Mouse (Mus musculus) lung, embryonic 15.5 days (tissue): Measurements from ENCODE around the gene Slc45a3. TPM values are rescaled to one million over a fixed set of nuclear protein-coding genes. Genes with fewer than 3 reads are reported as not detected.

Experiments used
- ATAC-seq: fragments of 200-750 bp; cut with Nextera tagmentation; 2 replicates; pipeline ENCODE4 v1.8.0; 2017; ENCODE audit warnings: moderate number of reproducible peaks, borderline replicate concordance; ENCODE audit not compliant: low FRiP score, low TSS enrichment; ENCODE audit errors: extremely low read depth
- H3K27ac ChIP-seq: fragments of 300-500 bp; sonication (generic); 2 replicates; pipeline ENCODE4 v1.5.1; 2015; ENCODE audit warnings: moderate library complexity, mild to moderate bottlenecking, inconsistent platforms
- H3K27me3 ChIP-seq: fragments of 300-500 bp; sonication (generic); 2 replicates; pipeline ENCODE4 v1.6.1; 2015; ENCODE audit warnings: inconsistent platforms
- H3K36me3 ChIP-seq: fragments of 300-500 bp; sonication (generic); 2 replicates; pipeline ENCODE4 v1.6.1; 2015; ENCODE audit warnings: inconsistent platforms
- H3K4me1 ChIP-seq: fragments of 300-500 bp; sonication (generic); 2 replicates; pipeline ENCODE4 v1.6.1; 2015; ENCODE audit warnings: inconsistent platforms
- H3K4me2 ChIP-seq: fragments of 300-500 bp; sonication (generic); 2 replicates; pipeline ENCODE4 v1.6.1; 2015; ENCODE audit warnings: inconsistent platforms, mild to moderate bottlenecking, moderate library complexity
- H3K4me3 ChIP-seq: fragments of 300-500 bp; sonication (generic); 2 replicates; pipeline ENCODE4 v1.5.1; 2015; ENCODE audit warnings: mild to moderate bottlenecking, inconsistent platforms
- H3K9ac ChIP-seq: fragments of 300-500 bp; sonication (generic); 2 replicates; pipeline ENCODE4 v1.6.1; 2015; ENCODE audit warnings: inconsistent platforms
- H3K9me3 ChIP-seq: fragments of 300-500 bp; sonication (generic); 2 replicates; pipeline ENCODE4 v1.6.1; 2016; ENCODE audit warnings: inconsistent platforms
- WGBS: fragments of 180-500 bp; shearing (Covaris S2); methylation state at CpG from one replicate; pipeline ENCODE4 v1.1.7; 2015; 5-methylcytosine and 5-hydroxymethylcytosine counted together
- polyA plus RNA-seq: library from polyadenylated mRNA; unstranded; fragments of >200 nt; fragmentation: Nextera tagmentation; extraction: Ambion mirVana; gene quantifications from 2 replicates; pipeline ENCODE4 v1.2.1, GENCODE M21; 2015

Gene Slc45a3
- polyA plus RNA-seq, 1 experiment from 2014 or later: 2.7 TPM

DNA sequence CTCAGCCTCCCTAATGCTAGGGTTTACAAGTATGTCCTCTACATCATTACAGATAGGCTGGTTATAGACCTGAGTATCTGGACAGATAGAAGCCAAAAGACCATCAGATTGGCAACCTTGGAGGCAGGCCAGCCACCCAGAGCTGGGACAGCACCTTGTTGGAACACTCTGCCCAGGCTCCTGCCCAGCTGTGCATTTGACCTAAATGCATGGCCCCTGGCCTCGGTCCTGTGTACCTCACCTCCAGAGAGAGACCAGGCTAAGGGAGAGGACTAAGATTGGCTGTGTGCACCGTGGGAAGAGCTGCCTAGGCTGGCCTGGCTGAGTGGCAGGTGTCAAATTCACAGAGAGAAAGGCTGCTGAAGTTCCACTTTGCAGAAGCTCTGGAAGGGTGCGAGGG lies 5.8 kb downstream of the Slc45a3 start:
- H3K9me3 ChIP-seq: no peaks in the 10 kb centered on the region
- H3K4me3 ChIP-seq: no peak overlapping the region
- H3K9ac ChIP-seq: no peak overlapping the region
- peaks cover 26% of the 10 kb centered on the region for H3K27me3 ChIP-seq
- no peak overlapping the region for H3K4me2 ChIP-seq
- ATAC-seq: no peak
- H3K4me1 ChIP-seq: peaks cover 29% of the 10 kb centered on the region
- H3K27ac ChIP-seq: no peak overlapping the region
- WGBS: 40% methylated on average over 3 of the region's 3 CpGs
- H3K36me3 ChIP-seq: no peaks in the 10 kb centered on the region

DNA sequence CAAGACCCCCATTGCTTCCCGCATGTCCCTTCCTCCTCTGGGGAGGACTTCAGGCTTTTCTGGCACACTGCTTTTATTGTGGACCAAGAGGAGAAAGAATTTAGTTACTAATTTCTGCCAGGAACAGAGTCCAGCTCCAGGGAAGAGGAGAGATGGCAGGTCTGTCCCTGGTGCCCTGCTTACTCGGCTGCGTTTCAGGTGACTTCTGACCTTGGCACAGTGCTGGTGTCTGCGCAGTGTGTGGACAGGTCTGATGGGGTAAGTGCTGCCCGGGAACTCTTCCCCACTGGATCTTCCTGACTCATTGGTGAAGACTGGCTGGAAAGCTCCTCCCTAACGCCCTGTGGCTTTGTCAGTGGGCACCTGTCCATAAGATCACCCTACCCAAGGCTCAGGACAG lies 6.2 kb downstream of the Slc45a3 start:
- WGBS: 62% methylated on average over 6 of the region's 6 CpGs
- Histone ChIP-seq H3K36me3 (no peaks in the 10 kb centered on the region), H3K9ac (no peak overlapping the region), H3K4me3 (no peak overlapping the region), H3K27ac (no peak overlapping the region), H3K27me3 (peaks cover 22% of the 10 kb centered on the region), H3K4me2 (no peak overlapping the region), H3K4me1 (peaks cover 25% of the 10 kb centered on the region), H3K9me3 (no peaks in the 10 kb centered on the region)
- no peak for ATAC-seq

GRCm38 (mm10) chr1:131969825-131970224 lies 7.1 kb downstream of the Slc45a3 start:
- no peak overlapping the region for H3K9ac ChIP-seq
- no peak overlapping the region for H3K27ac ChIP-seq
- H3K27me3 ChIP-seq: peaks cover 14% of the 10 kb centered on the region

GRCm38 (mm10) chr1:131970322-131970660 lies 7.5 kb downstream of the Slc45a3 start:
- H3K4me2 ChIP-seq: peak overlapping the region; percentile 23; the same call in 1 of the 2 replicates
- 44% methylated on average over 5 of the region's 5 CpGs for WGBS

More at GRCm38 (mm10) chr1:131969825-131970224, 7.1 kb downstream of the Slc45a3 start:
- H3K36me3 ChIP-seq: no peaks in the 10 kb centered on the region
- peaks cover 24% of the 10 kb centered on the region for H3K4me1 ChIP-seq
- no peak overlapping the region for H3K4me2 ChIP-seq
- no peak overlapping the region for H3K4me3 ChIP-seq
- H3K9me3 ChIP-seq: no peaks in the 10 kb centered on the region
- ATAC-seq: no peak
- 36% methylated on average over 4 of the region's 4 CpGs for WGBS

DNA sequence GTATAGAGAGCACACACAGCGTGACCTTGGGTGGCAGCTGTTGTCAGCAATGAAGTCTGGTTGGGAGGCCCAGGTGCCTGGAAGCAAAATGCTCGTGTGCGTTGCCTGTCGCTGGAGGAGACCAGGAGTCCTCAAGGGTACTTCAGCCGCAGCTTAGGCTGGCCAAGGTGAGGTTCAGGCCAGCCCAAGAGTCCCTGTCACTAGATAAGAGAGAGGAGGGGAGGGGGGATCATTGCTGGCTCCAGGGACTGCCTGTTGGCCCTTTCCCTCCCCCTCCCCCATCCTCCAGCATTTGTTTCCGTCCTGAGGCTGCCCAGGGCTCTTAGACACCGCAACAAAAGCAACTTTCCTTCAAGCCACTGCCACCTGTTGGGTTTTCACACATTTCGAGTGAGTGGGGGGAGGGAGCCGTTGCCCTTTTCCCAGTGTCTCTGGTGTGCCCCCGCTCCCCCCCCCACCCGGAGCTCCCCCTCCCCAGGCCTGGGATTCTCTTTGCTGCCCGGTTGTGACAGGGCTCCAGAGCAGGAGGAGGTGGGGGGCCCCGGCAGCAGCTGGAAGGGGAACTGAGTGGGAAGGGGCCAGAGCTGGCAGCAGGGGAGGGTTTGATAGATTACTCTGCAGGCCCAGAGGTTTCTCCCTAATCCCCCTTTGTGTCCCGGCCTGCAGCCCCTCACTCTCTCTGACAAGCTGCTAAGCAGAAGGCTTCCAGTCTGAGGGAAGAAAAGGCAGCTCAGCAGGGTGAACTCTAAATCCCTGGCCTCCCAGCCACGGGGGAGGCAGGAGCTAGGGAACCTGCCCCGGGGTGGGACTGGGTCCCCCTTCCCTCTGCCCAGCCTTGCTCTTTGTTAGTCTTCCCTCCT lies 8.1 kb downstream of the Slc45a3 start:
- Histone ChIP-seq H3K4me3 (no peak overlapping the region), H3K9me3 (no peaks in the 10 kb centered on the region), H3K27ac (0 out of 2 replicates have a peak overlapping the region, but pooled peaks have one; percentile 26), H3K27me3 (0 out of 2 replicates have a peak, but pooled peaks cover 5% of the 10 kb centered on the region), H3K9ac (no peak overlapping the region), H3K4me1 (peaks cover 24% of the 10 kb centered on the region), H3K4me2 (peak overlapping the region; percentile 23; the same call in 1 of the 2 replicates), H3K36me3 (no peaks in the 10 kb centered on the region)
- ATAC-seq: no peak
- 13% methylated on average over 16 of the region's 16 CpGs for WGBS

More at GRCm38 (mm10) chr1:131970322-131970660, 7.5 kb downstream of the Slc45a3 start:
- H3K27me3 ChIP-seq: peaks cover 10% of the 10 kb centered on the region; the same call in 1 of the 2 replicates
- no peak overlapping the region for H3K9ac ChIP-seq
- H3K4me3 ChIP-seq: no peak overlapping the region
- ATAC-seq: no peak
- no peaks in the 10 kb centered on the region for H3K9me3 ChIP-seq
- no peaks in the 10 kb centered on the region for H3K36me3 ChIP-seq
- H3K27ac ChIP-seq: 0 out of 2 replicates have a peak overlapping the region, but pooled peaks have one; percentile 26
- H3K4me1 ChIP-seq: peaks cover 24% of the 10 kb centered on the region

- Histone ChIP-seq H3K27ac (no peak overlapping the region), H3K4me1 (peaks cover 24% of the 10 kb centered on the region), H3K9me3 (no peaks in the 10 kb centered on the region), H3K27me3 (no peaks in the 10 kb centered on the region), H3K4me3 (no peak overlapping the region), H3K4me2 (no peak overlapping the region; the same call in 1 of the 2 replicates), H3K9ac (0 out of 2 replicates have a peak overlapping the region, but pooled peaks have one; percentile 3), H3K36me3 (no peaks in the 10 kb centered on the region)
- ATAC-seq: no peak
- 36% methylated on average over 15 of the region's 15 CpGs for WGBS
Observed at GRCm38 (mm10) chr1:131971771-131972497, 9.2 kb downstream of the Slc45a3 start.

DNA sequence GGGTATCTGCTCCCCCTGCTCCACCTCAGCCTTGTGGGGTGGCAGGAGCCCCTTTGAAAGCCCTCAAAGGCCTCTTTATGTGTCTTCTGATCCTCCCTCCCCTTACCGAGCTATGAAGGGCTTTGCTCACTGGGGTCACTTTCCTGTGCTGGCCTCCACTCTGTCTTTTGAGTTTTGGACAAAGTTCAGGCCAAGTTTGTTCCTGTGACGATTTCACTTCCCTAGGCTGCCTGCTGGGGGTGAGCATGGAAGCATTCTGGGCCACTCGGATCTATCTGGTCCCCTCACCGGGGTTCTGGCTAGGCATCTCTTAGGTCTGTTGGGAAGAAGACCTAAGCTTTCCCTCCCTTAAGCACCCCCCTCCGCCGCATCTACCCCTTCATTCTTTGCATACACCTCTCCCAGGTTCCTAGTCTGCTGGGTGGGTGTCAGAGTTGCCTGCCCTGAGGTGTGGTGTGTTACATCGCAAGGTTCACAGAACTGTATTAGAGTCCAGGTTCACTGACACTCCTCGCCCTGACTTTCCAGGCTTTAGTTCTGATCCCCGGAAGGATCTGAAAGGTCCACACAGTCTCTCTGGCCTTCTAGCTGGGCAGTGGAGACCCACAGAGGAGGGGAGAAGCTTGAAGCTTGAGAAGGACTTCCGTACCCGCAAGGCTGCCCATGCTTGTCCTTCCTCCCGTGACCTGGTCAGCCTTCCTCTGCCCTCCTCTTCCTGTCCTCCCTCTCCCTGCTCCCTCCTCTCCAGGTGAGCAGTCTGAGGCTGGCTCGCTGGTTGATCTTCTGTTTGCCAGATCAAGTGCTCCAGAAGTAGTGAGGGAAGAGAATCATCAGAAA lies 9.9 kb downstream of the Slc45a3 start:
- H3K27me3 ChIP-seq: no peaks in the 10 kb centered on the region
- no peaks in the 10 kb centered on the region for H3K9me3 ChIP-seq
- no peak overlapping the region for H3K27ac ChIP-seq
- peaks cover 24% of the 10 kb centered on the region for H3K4me1 ChIP-seq
- no peaks in the 10 kb centered on the region for H3K36me3 ChIP-seq
- H3K4me3 ChIP-seq: no peak overlapping the region
- ATAC-seq: no peak
- no peak overlapping the region; the same call in 1 of the 2 replicates for H3K4me2 ChIP-seq
- 37% methylated on average over 13 of the region's 13 CpGs for WGBS
- no peak overlapping the region for H3K9ac ChIP-seq

DNA sequence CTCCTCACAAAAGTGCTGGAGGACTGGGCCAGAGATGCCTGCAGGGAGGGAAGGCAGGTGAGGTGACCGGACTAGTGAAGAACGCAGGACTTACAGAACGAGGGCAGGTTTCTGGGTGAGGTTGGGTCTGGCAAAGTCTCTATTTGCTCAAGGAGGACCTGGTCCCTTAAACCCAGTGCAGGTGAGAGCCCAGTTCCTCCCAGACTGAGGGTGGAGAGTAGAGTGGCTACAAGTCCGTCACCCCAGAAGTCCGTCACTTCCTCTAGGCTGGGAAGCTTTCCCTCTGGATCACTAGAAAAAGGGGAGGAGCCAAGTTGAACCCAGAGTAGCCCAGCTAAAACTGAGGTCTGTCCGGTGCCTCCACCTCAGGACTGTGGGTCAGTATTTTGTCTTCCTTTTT lies 11.2 kb downstream of the Slc45a3 start:
- H3K9me3 ChIP-seq: no peaks in the 10 kb centered on the region
- no peak overlapping the region for H3K9ac ChIP-seq
- H3K36me3 ChIP-seq: no peaks in the 10 kb centered on the region
- WGBS: 52% methylated on average over 6 of the region's 6 CpGs
- H3K27ac ChIP-seq: no peak overlapping the region
- no peak overlapping the region for H3K4me2 ChIP-seq
- ATAC-seq: no peak
- no peak overlapping the region for H3K4me3 ChIP-seq
- H3K27me3 ChIP-seq: no peaks in the 10 kb centered on the region
- peaks cover 24% of the 10 kb centered on the region for H3K4me1 ChIP-seq

GRCm38 (mm10) chr1:131976886-131977285 lies 14.1 kb downstream of the Slc45a3 start:
- no peak overlapping the region for H3K4me3 ChIP-seq
- H3K9me3 ChIP-seq: no peaks in the 10 kb centered on the region
- H3K27ac ChIP-seq: no peak overlapping the region
- H3K9ac ChIP-seq: no peak overlapping the region
- ATAC-seq: no peak
- peaks cover 8% of the 10 kb centered on the region for H3K4me1 ChIP-seq
- H3K27me3 ChIP-seq: no peaks in the 10 kb centered on the region
- no peaks in the 10 kb centered on the region for H3K36me3 ChIP-seq
- 72% methylated on average over 5 of the region's 5 CpGs for WGBS
- H3K4me2 ChIP-seq: no peak overlapping the region

DNA sequence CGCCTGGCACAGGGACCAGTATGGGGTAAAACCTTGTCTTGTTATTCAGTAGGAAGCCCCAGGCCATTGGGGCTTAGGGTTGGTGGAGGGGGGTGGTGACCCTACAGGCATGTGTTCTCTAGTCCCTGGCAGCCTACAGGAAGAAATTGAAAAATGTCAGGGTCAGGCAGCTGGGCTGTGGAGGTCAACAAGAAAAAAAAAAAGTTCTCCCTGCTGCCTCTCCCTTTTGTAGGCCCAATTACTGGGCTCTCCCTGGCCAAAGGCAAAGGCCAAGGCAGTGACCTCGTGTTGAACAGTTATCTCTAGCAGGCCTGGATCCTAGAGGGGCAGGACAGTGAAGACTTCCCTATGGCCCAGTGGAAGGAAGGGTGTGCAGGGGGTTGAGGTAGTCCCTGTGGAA lies 17.7 kb downstream of the Slc45a3 start:
- Histone ChIP-seq H3K27ac (no peak overlapping the region), H3K4me2 (no peak overlapping the region), H3K4me3 (no peak overlapping the region), H3K4me1 (no peaks in the 10 kb centered on the region), H3K36me3 (no peaks in the 10 kb centered on the region), H3K9ac (no peak overlapping the region), H3K9me3 (no peaks in the 10 kb centered on the region), H3K27me3 (no peaks in the 10 kb centered on the region)
- 44% methylated on average over 2 of the region's 2 CpGs for WGBS
- ATAC-seq: no peak

GRCm38 (mm10) chr1:131981378-131982013 lies 18.7 kb downstream of the Slc45a3 start:
- H3K27me3 ChIP-seq: no peaks in the 10 kb centered on the region
- H3K4me2 ChIP-seq: no peak overlapping the region
- H3K4me1 ChIP-seq: no peaks in the 10 kb centered on the region
- H3K9me3 ChIP-seq: no peaks in the 10 kb centered on the region
- H3K36me3 ChIP-seq: no peaks in the 10 kb centered on the region
- 48% methylated on average over 12 of the region's 12 CpGs for WGBS
- no peak overlapping the region for H3K9ac ChIP-seq
- H3K4me3 ChIP-seq: no peak overlapping the region
- peak; percentile 57 for ATAC-seq
- H3K27ac ChIP-seq: no peak overlapping the region
